Mouse (Mus musculus): Measurements from ENCODE around the gene Prtg. TPM values are rescaled to one million over a fixed set of nuclear protein-coding genes. Genes with fewer than 3 reads are reported as not detected.

The Prtg gene
- polyA plus RNA-seq, 1 experiment from 2014 or later: 6.2 TPM

GRCm38 (mm10) chr9:72806146-72806545, 528 bp upstream of the Prtg start:
- Histone ChIP-seq H3K27me3 (ENCODE audit: control insufficient read depth, insufficient read depth, low read length) (no peaks in the 10 kb centered on the region), H3K4me3 (ENCODE audit: low read depth, low read length) (peak overlapping the region; percentile 88), H3K9ac (ENCODE audit: low read length) (peak overlapping the region; percentile 94), H3K27ac (ENCODE audit: low read depth, low read length) (peak overlapping the region; percentile 94), H3K9me3 (ENCODE audit: control insufficient read depth, low read length) (no peaks in the 10 kb centered on the region), H3K36me3 (ENCODE audit: control insufficient read depth, insufficient read depth, low read length) (no peaks in the 10 kb centered on the region), H3K4me2 (peak overlapping the region; percentile 85), H3K4me1 (ENCODE audit: control insufficient read depth, insufficient read depth, low read length) (peaks cover 20% of the 10 kb centered on the region)
- peak; percentile 26; the same call in 1 of the 2 replicates for ATAC-seq (ENCODE audit: low FRiP score)
- DNase-seq (ENCODE audit: low spot score, missing footprints): peak; percentile 92
- WGBS: 4% methylated on average over 14 of the region's 14 CpGs

- no peaks in the 10 kb centered on the region for H3K9me3 ChIP-seq (ENCODE audit: control insufficient read depth, low read length)
- H3K4me3 ChIP-seq (ENCODE audit: low read depth, low read length): peak overlapping the region; percentile 88
- DNase-seq (ENCODE audit: low spot score, missing footprints) (peak; percentile 97), ATAC-seq (ENCODE audit: low FRiP score) (peak; percentile 75)
- peak overlapping the region; percentile 94 for H3K27ac ChIP-seq (ENCODE audit: low read depth, low read length)
- H3K9ac ChIP-seq (ENCODE audit: low read length): peak overlapping the region; percentile 94
- H3K27me3 ChIP-seq (ENCODE audit: control insufficient read depth, insufficient read depth, low read length): no peaks in the 10 kb centered on the region
- peak overlapping the region; percentile 85 for H3K4me2 ChIP-seq
- WGBS: under 1% methylated on average over 51 of the region's 52 CpGs
- peaks cover 30% of the 10 kb centered on the region for H3K4me1 ChIP-seq (ENCODE audit: control insufficient read depth, insufficient read depth, low read length)
- no peaks in the 10 kb centered on the region for H3K36me3 ChIP-seq (ENCODE audit: control insufficient read depth, insufficient read depth, low read length)
Measured at GRCm38 (mm10) chr9:72807420-72808005, 839 bp downstream of the Prtg start.

- DNase-seq (ENCODE audit: low spot score, missing footprints): peak; percentile 90
- peaks cover 36% of the 10 kb centered on the region for H3K4me1 ChIP-seq (ENCODE audit: control insufficient read depth, insufficient read depth, low read length)
- peak overlapping the region; percentile 88 for H3K4me3 ChIP-seq (ENCODE audit: low read depth, low read length)
- no peak for ATAC-seq (ENCODE audit: low FRiP score)
- H3K27me3 ChIP-seq (ENCODE audit: control insufficient read depth, insufficient read depth, low read length): no peaks in the 10 kb centered on the region
- H3K9me3 ChIP-seq (ENCODE audit: control insufficient read depth, low read length): no peaks in the 10 kb centered on the region
- WGBS: 1% methylated on average over 6 of the region's 6 CpGs
- H3K9ac ChIP-seq (ENCODE audit: low read length): peak overlapping the region; percentile 94
- peak overlapping the region; percentile 85 for H3K4me2 ChIP-seq
- peak overlapping the region; percentile 94 for H3K27ac ChIP-seq (ENCODE audit: low read depth, low read length)
- H3K36me3 ChIP-seq (ENCODE audit: control insufficient read depth, insufficient read depth, low read length): no peaks in the 10 kb centered on the region
Measured at GRCm38 (mm10) chr9:72808176-72808575, 1.5 kb downstream of the Prtg start.

- ATAC-seq (ENCODE audit: low FRiP score): no peak
- peak overlapping the region; percentile 88 for H3K4me3 ChIP-seq (ENCODE audit: low read depth, low read length)
- peaks cover 38% of the 10 kb centered on the region for H3K4me1 ChIP-seq (ENCODE audit: control insufficient read depth, insufficient read depth, low read length)
- WGBS: 1% methylated on average over 3 of the region's 3 CpGs
- H3K27me3 ChIP-seq (ENCODE audit: control insufficient read depth, insufficient read depth, low read length): no peaks in the 10 kb centered on the region
- no peaks in the 10 kb centered on the region for H3K9me3 ChIP-seq (ENCODE audit: control insufficient read depth, low read length)
- H3K27ac ChIP-seq (ENCODE audit: low read depth, low read length): no peak overlapping the region
- H3K36me3 ChIP-seq (ENCODE audit: control insufficient read depth, insufficient read depth, low read length): no peaks in the 10 kb centered on the region
- H3K9ac ChIP-seq (ENCODE audit: low read length): peak overlapping the region; percentile 94; the same call in 1 of the 2 replicates
- peak overlapping the region; percentile 85 for H3K4me2 ChIP-seq
- DNase-seq (ENCODE audit: low spot score, missing footprints): peak; percentile 90
Measured at GRCm38 (mm10) chr9:72808586-72808985, 1.9 kb downstream of the Prtg start.

DNA sequence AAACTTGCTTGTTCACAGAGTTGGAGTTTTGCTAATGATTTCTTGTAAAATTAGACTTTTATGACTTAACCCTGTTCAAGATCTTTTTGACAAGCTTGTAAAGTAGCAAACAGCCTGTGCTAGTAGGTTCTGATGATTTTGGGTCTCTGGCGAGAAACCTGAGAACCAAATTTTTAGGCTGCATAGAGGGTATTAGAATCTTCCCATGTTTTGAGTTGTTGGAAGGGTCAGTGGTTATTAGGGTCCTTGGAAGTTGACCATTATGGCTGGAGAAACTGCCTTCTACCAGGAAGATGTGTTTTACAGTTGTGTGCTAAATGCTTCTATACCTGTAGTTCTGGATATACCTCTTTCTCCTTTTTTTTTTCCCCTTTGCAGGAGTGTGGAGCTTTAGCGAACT, 2.4 kb downstream of the Prtg start:
- Histone ChIP-seq H3K36me3 (ENCODE audit: control insufficient read depth, insufficient read depth, low read length) (no peaks in the 10 kb centered on the region), H3K4me3 (ENCODE audit: low read depth, low read length) (peak overlapping the region; percentile 88), H3K27me3 (ENCODE audit: control insufficient read depth, insufficient read depth, low read length) (no peaks in the 10 kb centered on the region), H3K9ac (ENCODE audit: low read length) (peak overlapping the region; percentile 94; the same call in 1 of the 2 replicates), H3K4me2 (peak overlapping the region; percentile 85), H3K27ac (ENCODE audit: low read depth, low read length) (no peak overlapping the region), H3K9me3 (ENCODE audit: control insufficient read depth, low read length) (no peaks in the 10 kb centered on the region), H3K4me1 (ENCODE audit: control insufficient read depth, insufficient read depth, low read length) (peaks cover 42% of the 10 kb centered on the region)
- DNase-seq (ENCODE audit: low spot score, missing footprints) (peak; percentile 91), ATAC-seq (ENCODE audit: low FRiP score) (no peak)
- 28% methylated on average over 2 of the region's 2 CpGs for WGBS

- Histone ChIP-seq H3K9me3 (ENCODE audit: control insufficient read depth, low read length) (no peaks in the 10 kb centered on the region), H3K27me3 (ENCODE audit: control insufficient read depth, insufficient read depth, low read length) (no peaks in the 10 kb centered on the region), H3K4me1 (ENCODE audit: control insufficient read depth, insufficient read depth, low read length) (peaks cover 47% of the 10 kb centered on the region), H3K36me3 (ENCODE audit: control insufficient read depth, insufficient read depth, low read length) (no peaks in the 10 kb centered on the region), H3K4me3 (ENCODE audit: low read depth, low read length) (no peak overlapping the region), H3K4me2 (0 out of 2 replicates have a peak overlapping the region, but pooled peaks have one; percentile 6), H3K27ac (ENCODE audit: low read depth, low read length) (no peak overlapping the region), H3K9ac (ENCODE audit: low read length) (peak overlapping the region; percentile 9; the same call in 1 of the 2 replicates)
- ATAC-seq (ENCODE audit: low FRiP score) (no peak), DNase-seq (ENCODE audit: low spot score, missing footprints) (no peak)
- 64% methylated on average over 5 of the region's 5 CpGs for WGBS
Measured at GRCm38 (mm10) chr9:72810607-72811006, 3.9 kb downstream of the Prtg start.

GRCm38 (mm10) chr9:72812091-72812490, 5.4 kb downstream of the Prtg start:
- WGBS: 17% methylated on average over 7 of the region's 7 CpGs
- H3K4me1 ChIP-seq (ENCODE audit: control insufficient read depth, insufficient read depth, low read length): peaks cover 43% of the 10 kb centered on the region

DNA sequence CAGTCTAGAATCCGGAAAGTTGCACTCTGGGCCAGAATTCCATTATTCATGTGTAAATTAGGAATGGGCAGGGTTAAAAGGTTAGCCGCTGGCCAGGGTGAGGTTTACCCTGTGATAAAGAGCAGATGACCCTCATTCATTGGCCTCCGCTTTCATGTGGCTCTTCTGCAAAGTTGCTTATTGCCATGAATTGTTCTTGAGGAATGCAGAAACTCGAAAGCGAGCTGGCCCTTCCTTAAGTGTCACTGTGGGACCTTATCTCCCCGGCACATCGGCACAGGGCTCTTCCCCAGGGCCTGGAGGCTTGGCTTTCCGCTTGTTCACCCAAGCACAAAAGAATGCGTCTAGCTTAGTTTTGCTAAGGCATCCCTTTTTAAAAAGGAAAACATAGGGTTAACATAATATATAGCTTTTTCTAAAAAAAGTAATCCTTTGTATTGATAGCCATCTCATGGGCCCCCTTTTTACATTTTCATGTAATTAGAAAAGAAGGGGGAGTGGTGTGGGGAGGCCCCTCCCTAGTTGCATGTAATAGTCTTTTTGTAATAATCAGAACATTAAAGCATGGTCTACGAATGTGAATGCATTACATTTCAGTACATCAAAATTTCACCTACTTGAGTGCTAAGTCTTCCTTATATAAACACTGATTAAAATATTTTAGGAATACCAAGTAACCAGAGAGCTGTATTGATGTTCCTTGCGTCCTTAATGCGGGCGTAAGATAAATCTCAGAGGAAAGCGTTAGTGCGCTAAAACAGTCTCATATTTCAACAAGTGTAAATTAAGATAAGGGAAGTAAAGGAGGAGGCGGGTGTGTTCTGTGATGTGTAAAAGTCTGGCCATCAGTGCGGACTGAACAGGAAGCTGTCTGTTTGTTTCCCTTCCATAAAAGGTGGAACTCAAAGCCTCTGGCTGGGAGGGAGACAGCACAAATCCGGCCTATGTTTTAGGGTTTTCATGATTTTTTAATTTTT, 6.2 kb downstream of the Prtg start:
- 7% methylated on average over 18 of the region's 18 CpGs for WGBS
- no peaks in the 10 kb centered on the region for H3K36me3 ChIP-seq (ENCODE audit: control insufficient read depth, insufficient read depth, low read length)
- H3K9ac ChIP-seq (ENCODE audit: low read length): no peak overlapping the region
- H3K9me3 ChIP-seq (ENCODE audit: control insufficient read depth, low read length): no peaks in the 10 kb centered on the region
- peaks cover 43% of the 10 kb centered on the region for H3K4me1 ChIP-seq (ENCODE audit: control insufficient read depth, insufficient read depth, low read length)
- H3K27me3 ChIP-seq (ENCODE audit: control insufficient read depth, insufficient read depth, low read length): no peaks in the 10 kb centered on the region
- peak overlapping the region; percentile 42 for H3K4me2 ChIP-seq
- H3K27ac ChIP-seq (ENCODE audit: low read depth, low read length): peak overlapping the region; percentile 72
- ATAC-seq (ENCODE audit: low FRiP score) (peak; percentile 71), DNase-seq (ENCODE audit: low spot score, missing footprints) (peak; percentile 96)
- peak overlapping the region; percentile 5; the same call in 1 of the 2 replicates for H3K4me3 ChIP-seq (ENCODE audit: low read depth, low read length)

More at GRCm38 (mm10) chr9:72812091-72812490, 5.4 kb downstream of the Prtg start:
- H3K4me2 ChIP-seq: peak overlapping the region; percentile 42
- DNase-seq (ENCODE audit: low spot score, missing footprints) (peak; percentile 87), ATAC-seq (ENCODE audit: low FRiP score) (0 out of 2 replicates have a peak, but pooled peaks have one; percentile 20)
- H3K27ac ChIP-seq (ENCODE audit: low read depth, low read length): peak overlapping the region; percentile 72
- no peaks in the 10 kb centered on the region for H3K9me3 ChIP-seq (ENCODE audit: control insufficient read depth, low read length)
- no peak overlapping the region for H3K9ac ChIP-seq (ENCODE audit: low read length)
- H3K27me3 ChIP-seq (ENCODE audit: control insufficient read depth, insufficient read depth, low read length): no peaks in the 10 kb centered on the region
- no peak overlapping the region; the same call in 1 of the 2 replicates for H3K4me3 ChIP-seq (ENCODE audit: low read depth, low read length)
- H3K36me3 ChIP-seq (ENCODE audit: control insufficient read depth, insufficient read depth, low read length): no peaks in the 10 kb centered on the region

Data from midbrain, embryonic 11.5 days (tissue).